Mouse (Mus musculus): Measurements from ENCODE around the gene Pparg.

Gene Pparg

DNA sequence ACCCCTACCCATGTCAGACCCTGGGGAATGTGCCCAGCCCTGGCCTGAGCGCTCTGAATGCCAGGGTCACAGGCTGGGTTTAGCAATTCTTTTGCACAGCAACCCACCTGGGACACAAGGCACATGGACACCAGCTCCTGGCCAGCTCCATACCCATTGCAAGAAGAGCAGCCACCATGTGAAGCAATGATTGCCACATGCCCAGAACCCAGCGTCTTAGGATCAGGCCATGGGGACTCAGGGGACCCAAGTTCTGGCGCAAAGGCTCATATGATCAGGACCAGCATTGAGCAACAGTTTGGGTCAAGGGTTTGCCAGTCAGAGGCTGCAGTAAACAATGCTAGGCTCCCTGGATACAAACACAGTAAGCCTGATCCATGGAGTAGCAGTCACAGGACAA is 150.7 kb downstream of the Pparg start:
- DNase-seq, result peak in 1 of 2 experiments; percentile 54

DNA sequence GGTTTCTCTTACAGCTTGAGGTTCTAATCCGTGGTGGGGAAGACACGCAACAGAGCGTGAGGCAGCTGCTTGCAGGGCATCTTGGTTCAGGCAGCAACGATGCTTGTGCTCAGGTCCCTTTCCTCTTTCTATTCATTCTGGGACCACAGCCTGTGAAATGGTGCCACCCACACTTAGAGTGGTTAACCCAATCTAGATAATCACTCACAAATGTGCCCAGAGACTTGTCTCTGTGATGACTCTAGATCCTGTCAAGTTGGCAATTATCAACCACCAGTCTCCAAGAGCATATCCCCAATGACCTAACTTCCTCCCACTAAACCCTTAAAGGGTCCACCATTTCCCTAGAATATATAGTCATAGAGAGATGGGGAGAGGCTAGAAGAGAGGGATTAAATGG is 152.5 kb downstream of the Pparg start:
- no peak for DNase-seq

DNA sequence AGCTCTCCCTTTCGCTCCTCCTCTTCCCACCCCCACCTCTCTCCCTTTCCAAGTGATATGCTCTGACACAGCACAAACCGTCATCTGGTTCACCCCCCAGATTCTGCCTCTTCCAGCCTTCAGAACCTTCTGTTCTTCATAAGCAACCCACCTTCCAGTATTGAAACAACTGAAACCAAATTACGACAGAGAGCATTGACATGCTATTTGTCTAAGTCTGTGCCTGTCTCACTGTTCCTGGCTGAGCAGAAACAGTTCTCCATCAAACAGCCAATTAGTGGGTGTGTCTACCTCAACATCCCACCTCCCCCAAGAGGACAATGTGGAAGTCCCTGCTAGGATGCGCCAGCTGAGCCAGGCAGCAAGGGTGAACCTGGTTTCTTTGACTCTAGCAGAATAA is 157.2 kb downstream of the Pparg start:
- no peak for DNase-seq

DNA sequence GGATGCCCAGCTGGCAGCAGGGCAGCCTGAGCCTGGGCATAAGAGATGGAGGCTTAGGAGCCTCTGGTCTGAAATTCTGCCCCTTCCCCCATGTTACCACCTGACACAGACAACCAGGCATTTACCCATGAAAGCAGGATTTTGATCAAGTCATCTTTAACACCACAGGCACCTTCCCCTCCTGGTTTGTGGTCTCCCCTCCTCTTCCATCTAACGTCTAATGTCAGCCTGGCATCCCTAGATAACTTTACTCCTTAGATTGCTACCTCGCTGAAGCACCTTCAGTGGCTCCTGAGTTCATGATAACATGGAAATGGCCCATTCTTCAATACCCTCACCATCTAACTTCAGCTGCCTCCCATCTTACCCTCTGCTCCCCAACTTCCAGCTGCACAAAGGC is 157.6 kb downstream of the Pparg start:
- DNase-seq, result no peak

DNA sequence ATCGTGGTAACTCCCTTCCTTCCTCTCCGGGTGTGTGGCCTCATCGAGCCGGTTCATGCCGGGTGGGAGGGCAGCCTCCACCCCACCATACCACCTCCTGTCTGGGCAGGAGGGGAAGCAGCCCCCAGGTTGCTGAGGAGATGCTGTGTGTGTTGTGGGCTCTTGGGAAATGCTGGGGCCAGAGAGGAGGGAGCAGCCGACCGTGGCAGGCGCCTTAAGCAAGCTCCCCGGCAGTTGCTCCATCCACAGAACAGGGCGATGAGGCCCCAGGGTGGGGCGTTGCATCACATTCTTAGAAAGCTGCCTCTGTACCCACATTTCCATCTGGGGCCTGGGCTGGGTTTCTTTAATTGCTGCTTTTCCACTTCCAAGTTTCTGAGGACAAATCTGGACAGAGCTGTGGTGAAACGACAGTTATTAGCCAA is 158.5 kb downstream of the Pparg start:
- DNase-seq, result no peak

DNA sequence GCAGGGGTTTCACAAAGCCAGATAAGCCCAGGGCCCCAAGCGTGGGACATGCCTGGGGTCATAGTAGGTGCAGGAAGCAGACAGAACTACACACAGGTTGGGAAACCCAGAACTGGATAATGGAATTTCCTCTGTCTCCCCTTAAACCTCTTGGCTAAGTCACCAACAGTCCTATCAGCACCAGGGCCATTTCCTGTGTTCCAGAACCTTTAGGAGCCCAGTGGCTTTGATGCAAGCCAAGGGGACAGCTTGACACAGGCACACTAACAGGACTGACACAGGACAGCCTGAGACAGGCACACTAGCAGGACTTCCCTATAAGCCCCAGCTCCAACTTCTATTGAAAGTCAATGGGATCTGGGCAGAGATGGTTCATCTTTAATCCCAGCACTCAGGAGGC is 161.2 kb downstream of the Pparg start:
- no peak for DNase-seq

DNA sequence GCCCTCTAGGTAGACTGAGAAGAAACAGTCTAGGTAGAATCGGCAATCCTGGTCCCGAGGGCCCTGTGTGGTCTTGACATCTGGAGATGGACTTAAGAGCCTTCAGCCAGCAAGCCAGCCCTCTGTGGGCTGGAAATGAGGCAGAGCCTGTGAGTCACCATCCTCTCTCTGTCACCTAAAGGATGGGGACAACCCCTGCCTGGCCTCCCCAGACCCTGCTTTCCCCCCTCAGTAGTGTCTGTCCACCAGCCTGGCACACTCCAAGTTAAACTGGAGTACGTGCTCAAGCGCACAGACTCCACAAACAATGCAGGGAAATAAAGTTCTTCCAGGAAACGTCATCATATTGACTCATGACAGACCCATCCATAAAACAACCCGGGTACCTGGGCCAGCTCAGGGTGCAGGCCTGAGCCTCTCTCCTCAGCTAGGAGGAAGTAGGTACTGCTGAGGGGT is 162.0 kb downstream of the Pparg start:
- DNase-seq, result peak in 1 of 2 experiments; percentile 23

DNA sequence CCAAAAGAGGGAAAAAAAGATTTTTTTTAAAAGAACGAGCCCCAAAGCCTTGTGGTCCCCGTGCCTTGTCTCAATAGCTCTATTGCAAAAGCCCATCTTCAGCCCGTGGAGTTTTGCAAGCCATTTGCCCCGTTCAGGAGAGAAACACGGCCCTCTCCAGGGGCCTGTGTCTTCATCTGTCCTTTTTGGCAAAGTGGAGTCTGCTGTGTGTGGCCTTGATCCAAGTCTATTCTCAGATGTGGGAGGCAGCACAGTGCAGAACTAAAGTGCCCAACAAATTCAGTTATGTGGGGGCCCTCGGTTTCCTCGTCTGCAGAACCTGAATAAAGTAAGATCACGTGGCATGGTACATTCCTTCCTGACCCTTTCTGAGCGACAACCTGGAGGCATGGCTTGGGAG is 162.4 kb downstream of the Pparg start:
- peak in 1 of 2 experiments; percentile 12 for DNase-seq

DNA sequence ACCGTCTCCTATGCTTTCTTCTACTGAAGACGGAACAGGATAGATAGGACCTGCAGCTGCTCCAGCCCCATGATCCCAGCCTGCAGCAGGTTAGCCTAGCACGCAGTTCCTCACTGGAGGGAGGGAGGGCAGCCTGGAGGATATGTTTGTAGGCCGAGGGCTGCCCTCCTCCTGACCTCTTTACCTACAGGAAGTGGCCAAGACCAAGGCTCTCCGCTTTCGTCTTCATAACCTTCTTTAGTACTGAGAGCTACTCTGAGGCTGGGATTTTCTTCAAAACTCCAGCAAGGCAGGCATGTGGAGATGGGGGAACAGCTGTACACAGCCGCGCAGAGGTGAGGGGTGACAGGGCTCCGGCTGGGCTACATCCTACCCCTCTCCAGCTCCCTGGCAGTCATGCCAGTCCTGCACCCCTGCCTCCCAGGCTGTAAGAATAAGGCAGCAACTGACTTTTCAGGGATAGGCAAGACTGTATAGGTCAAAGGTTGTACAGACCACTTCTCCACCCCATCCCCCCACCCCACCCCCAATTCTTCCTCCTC is 163.8 kb downstream of the Pparg start:
- no peak for DNase-seq

DNA sequence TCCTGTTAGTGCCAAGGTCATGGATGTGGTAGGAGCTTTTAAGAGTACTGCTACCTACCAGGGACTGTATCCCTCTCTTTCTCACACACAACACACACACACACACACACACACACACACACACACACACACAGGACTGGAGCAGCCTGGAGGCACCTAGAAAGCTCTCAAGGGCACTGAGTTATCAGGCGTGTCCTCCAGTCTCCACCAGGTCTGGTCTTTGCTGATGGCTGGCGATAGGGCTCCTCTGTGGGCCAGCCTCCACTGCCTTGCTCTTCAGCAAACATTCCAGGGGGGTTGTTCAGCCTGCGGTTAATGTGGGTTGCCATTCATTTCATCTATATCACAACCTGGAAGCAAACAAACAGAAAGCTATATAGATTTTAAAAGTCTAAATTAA is 166.7 kb downstream of the Pparg start:
- no peak for DNase-seq

DNA sequence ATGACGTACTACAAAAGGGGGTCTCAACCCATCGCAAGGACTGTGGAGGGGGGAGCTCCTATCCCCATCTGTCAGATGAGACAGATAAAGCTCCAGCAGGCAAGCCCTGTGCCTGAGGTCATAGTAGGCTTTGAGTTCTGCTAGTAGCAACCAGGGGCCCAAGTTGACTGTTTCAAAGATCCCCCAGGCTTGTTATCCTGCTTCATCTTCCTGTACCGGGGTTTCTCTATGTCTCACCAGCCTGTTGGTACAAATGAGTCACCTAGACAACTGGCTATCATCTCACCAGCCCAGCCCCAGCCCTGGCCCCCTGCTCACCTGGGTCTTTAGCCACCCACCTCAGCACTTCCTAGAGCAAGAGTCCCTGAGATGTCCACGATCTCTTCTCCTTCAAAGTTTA is 167.6 kb downstream of the Pparg start:
- no peak for DNase-seq

DNA sequence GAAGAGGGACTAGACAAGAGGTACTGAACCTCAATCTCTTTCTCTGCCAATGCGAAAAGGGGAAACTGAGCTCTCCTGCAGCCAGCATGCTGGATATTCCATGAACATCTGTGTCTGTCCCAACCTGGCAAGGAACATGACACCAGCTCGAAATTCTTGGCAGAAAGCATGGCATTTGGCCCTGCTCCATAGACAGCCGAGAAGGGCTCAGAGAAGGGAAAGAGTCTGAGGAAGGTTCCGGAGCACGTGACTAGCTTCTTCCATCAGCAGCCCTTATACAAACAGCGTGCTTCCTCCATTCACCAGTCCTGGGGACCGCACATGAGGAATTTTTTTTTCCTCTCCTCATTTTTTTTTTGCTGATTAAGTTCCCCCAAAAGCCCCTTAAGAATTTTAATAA is 173.9 kb downstream of the Pparg start:
- peak; percentile 44 to 50 for DNase-seq

DNA sequence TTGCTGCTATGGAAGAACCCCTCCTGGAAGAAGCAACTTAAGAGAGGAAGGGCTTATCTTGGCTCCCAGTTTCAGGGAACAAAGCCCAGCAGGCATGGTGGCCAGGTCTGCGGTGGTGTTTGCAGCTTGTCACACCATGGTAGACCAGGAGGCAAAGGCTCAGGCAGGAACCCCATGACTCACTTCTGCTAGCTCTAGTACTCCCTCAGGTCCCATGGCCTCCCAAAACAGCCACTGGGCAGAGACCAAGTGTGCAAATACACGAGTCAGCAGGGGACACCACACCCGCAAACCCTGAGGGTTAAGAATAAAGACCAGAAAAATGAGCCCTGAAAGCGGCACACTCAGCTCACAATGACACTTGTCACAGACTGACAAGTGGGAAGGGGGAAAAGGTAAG is 175.4 kb downstream of the Pparg start:
- no peak for DNase-seq

DNA sequence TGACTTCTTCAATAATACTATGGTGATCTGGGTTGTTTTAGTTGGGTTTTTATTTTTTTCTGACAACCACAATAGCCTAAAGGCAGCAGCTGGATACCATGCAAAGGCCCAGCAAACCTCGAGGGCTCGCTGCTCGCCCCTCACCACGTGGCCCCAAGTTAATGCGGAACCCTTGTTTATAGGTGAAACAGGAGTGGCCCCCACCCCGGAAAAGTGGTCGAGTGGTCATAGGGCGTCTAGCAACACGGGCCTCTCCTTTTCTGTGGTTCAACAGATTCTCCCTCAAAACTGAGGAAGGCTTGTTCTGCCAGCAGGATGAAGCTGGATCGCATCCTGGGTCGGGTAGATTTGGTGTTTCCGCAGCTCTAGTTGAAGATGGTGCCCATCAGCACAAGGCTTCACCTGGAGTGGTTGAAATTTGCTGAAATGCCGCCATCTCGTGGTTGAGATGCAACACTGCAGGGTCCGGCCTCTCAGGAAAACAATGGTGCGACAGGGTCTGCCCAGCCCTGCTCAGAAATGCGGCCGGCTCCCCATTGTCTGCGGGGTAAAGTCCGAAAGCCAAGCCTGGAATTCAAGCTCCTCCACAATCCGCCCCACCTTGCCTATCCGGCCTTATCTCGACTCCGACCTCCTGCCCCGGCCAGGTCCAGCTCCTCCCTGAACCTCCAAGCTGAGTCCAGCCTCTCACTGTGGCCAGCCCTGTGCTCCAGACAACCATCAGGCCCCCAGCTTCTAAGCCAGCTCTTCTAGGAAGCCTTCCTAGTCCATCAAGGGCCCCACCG is 178.1 kb downstream of the Pparg start:
- peak; percentile 79 to 82 for DNase-seq

Data from kidney, postnatal 25 days (tissue).